Comparison of ENCODE assay signal across 10 mouse cellular contexts in genomic region chr1:51747494-51747893, GRCm38 (mm10).
DNase-seq lines count a peak whose midpoint lies in the region; ATAC-seq and TF ChIP-seq lines count a peak whose summit lies in the region.
"Had no signal": no experiment of that assay in that cellular context is flagged by ENCODE, and none has a peak within 500 bp of the region (broad histone marks: within the 10 kb centered on the region; RNA-seq: fewer than 3 reads in every experiment).

No protein-coding gene starts in this region.

- in situ Hi-C loops in ES-E14 (cut with MboI; ENCODE audit: low sequenced_read_pairs in 2 of 2, unreplicated experiment in 2 of 2): no loop called here

- no peak overlapping the region for H3K4me2 ChIP-seq in hindbrain, embryonic 13.5 days
- no peak overlapping the region for H3K4me2 ChIP-seq in embryonic facial prominence, embryonic 11.5 days (ENCODE audit: low read depth, low read length)

- peak overlapping the region; percentile 45; the same call in 1 of the 2 replicates for H3K27ac ChIP-seq in hindbrain, embryonic 10.5 days
- no peak overlapping the region for H3K27ac ChIP-seq in hindbrain, embryonic 13.5 days
- no peak overlapping the region; the same call in 1 of the 2 replicates for H3K27ac ChIP-seq in ES-E14 (ENCODE audit: insufficient read depth, low read depth, low read length, poor library complexity, severe bottlenecking)
- H3K27ac ChIP-seq in embryonic facial prominence, embryonic 11.5 days (replicated peaks; ENCODE audit: low read depth, low read length): no peak overlapping the region
- H3K27ac ChIP-seq: left cerebral cortex, adult 2 months had no signal

- H3K36me3 ChIP-seq in hindbrain, embryonic 10.5 days: peaks cover 38% of the 10 kb centered on the region
- H3K36me3 ChIP-seq in hindbrain, embryonic 13.5 days: peaks cover 16% of the 10 kb centered on the region
- H3K36me3 ChIP-seq in ES-E14 (ENCODE audit: control insufficient read depth, insufficient read depth, low read length, poor library complexity, severe bottlenecking): peaks cover 6% of the 10 kb centered on the region; the same call in 1 of the 2 replicates
- no peaks in the 10 kb centered on the region for H3K36me3 ChIP-seq in embryonic facial prominence, embryonic 11.5 days (replicated peaks; ENCODE audit: control insufficient read depth, insufficient read depth, low read depth, low read length)
- H3K36me3 ChIP-seq: G1E had no signal

- whole genome bisulfite sequencing in hindbrain, embryonic 10.5 days: 31% methylated on average over 12 of the region's 12 CpGs
- WGBS in hindbrain, embryonic 13.5 days: 27% methylated on average over 12 of the region's 12 CpGs
- 35% methylated on average over 12 of the region's 12 CpGs for WGBS in embryonic facial prominence, embryonic 11.5 days

- H3K4me1 ChIP-seq in hindbrain, embryonic 10.5 days (replicated peaks): peaks cover 18% of the 10 kb centered on the region
- H3K4me1 ChIP-seq in hindbrain, embryonic 13.5 days (replicated peaks): peaks cover 11% of the 10 kb centered on the region
- H3K4me1 ChIP-seq in ES-E14 (ENCODE audit: control insufficient read depth in 2 of 2, insufficient read depth in 2 of 2, low read length in 2 of 2, poor library complexity in 1 of 2): peaks cover 14 to 16% of the 10 kb centered on the region in 2 experiments
- H3K4me1 ChIP-seq in embryonic facial prominence, embryonic 11.5 days (ENCODE audit: control insufficient read depth, insufficient read depth, low read length): no peaks in the 10 kb centered on the region

- H3K9me3 ChIP-seq in hindbrain, embryonic 10.5 days: no peaks in the 10 kb centered on the region
- H3K9me3 ChIP-seq in hindbrain, embryonic 13.5 days: no peaks in the 10 kb centered on the region
- no peaks in the 10 kb centered on the region for H3K9me3 ChIP-seq in ES-E14 (ENCODE audit: control insufficient read depth, insufficient read depth, low read depth, low read length)
- H3K9me3 ChIP-seq in embryonic facial prominence, embryonic 11.5 days (replicated peaks; ENCODE audit: control insufficient read depth, low read length): no peaks in the 10 kb centered on the region
- H3K9me3 ChIP-seq: G1E had no signal

- intact Hi-C loops in heart, postnatal 10 days (cut with DNase I): no loop called here

- peak; percentile 28 for DNase-seq in hindbrain, embryonic 10.5 days (ENCODE audit: low spot score)
- peak; percentile 56 for DNase-seq in ES-E14 (ENCODE audit: low read depth, low spot score)
- peak; percentile 13 for DNase-seq in embryonic facial prominence, embryonic 11.5 days (ENCODE audit: low spot score)
- peak; percentile 60 to 62 for DNase-seq in heart, postnatal 10 days
- peak; percentile 69 for DNase-seq in lung, postnatal 36 days
- no peak for DNase-seq in layer of hippocampus, adult 9-10 months (ENCODE audit: low spot score)
- DNase-seq in urinary bladder, postnatal 10 days (ENCODE audit: low spot score): no peak

- no peak for ATAC-seq in hindbrain, embryonic 13.5 days (ENCODE audit: low FRiP score)
- no peak for ATAC-seq in embryonic facial prominence, embryonic 11.5 days (replicated peaks; ENCODE audit: insufficient number of reproducible peaks, low FRiP score, low TSS enrichment, low read depth)

- no peak overlapping the region for H3K9ac ChIP-seq in hindbrain, embryonic 13.5 days
- H3K9ac ChIP-seq in ES-E14 (ENCODE audit: insufficient read depth, low read depth, low read length, poor library complexity, severe bottlenecking): peak overlapping the region; percentile 71; the same call in 1 of the 2 replicates
- no peak overlapping the region for H3K9ac ChIP-seq in embryonic facial prominence, embryonic 11.5 days (replicated peaks; ENCODE audit: low read length)

- no peaks in the 10 kb centered on the region for H3K27me3 ChIP-seq in hindbrain, embryonic 10.5 days (ENCODE audit: insufficient read depth, poor library complexity, severe bottlenecking)
- H3K27me3 ChIP-seq in hindbrain, embryonic 13.5 days: no peaks in the 10 kb centered on the region
- H3K27me3 ChIP-seq in embryonic facial prominence, embryonic 11.5 days (ENCODE audit: control insufficient read depth, insufficient read depth, low read length): no peaks in the 10 kb centered on the region

- no peak overlapping the region for H3K4me3 ChIP-seq in hindbrain, embryonic 10.5 days
- no peak overlapping the region for H3K4me3 ChIP-seq in hindbrain, embryonic 13.5 days
- H3K4me3 ChIP-seq in ES-E14 (ENCODE audit: insufficient read depth in 1 of 2, low read depth in 1 of 2, low read length in 2 of 2, poor library complexity in 1 of 2, severe bottlenecking in 1 of 2): peak overlapping the region; percentile 17 to 65; a peak in 2 of 4 replicates
- no peak overlapping the region for H3K4me3 ChIP-seq in embryonic facial prominence, embryonic 11.5 days (ENCODE audit: low read depth, low read length)
- H3K4me3 ChIP-seq: left cerebral cortex, adult 2 months had no signal

TF ChIP-seq in ES-E14, 5 proteins besides CTCF, POLR2A, EP300 and RAD21:
- no peak for TF ChIP-seq ZC3H11A (IDR thresholded peaks at IDR 0.05; ENCODE audit: borderline replicate concordance, low read depth, low read length)
- TF ChIP-seq ZNF384 (IDR thresholded peaks at IDR 0.05; ENCODE audit: low read depth, low read length): 0 out of 2 replicates have a peak, but pooled peaks have one; percentile 2
- TF ChIP-seq HCFC1 (IDR thresholded peaks at IDR 0.05; ENCODE audit: borderline replicate concordance, insufficient read depth, low read length): no peak
- peak; percentile 91 for TF ChIP-seq MAFK (IDR thresholded peaks at IDR 0.05; ENCODE audit: insufficient read depth, low read depth, low read length)
- no peak for TF ChIP-seq CHD2 (IDR thresholded peaks at IDR 0.05; ENCODE audit: low read depth, low read length)

Comparison
In these comparisons a context has a peak if more than half of its experiments do, and no peak if none do; other contexts are left out.
1. DNase-seq: peak in hindbrain, embryonic 10.5 days (single experiment), ES-E14 (single experiment), embryonic facial prominence, embryonic 11.5 days (single experiment), heart, postnatal 10 days (2 of 2) and lung, postnatal 36 days (single experiment); none in layer of hippocampus, adult 9-10 months (single experiment) and urinary bladder, postnatal 10 days (single experiment).
2. H3K4me3 ChIP-seq: peak in ES-E14 (2 of 2); none in hindbrain, embryonic 10.5 days (single experiment), hindbrain, embryonic 13.5 days (single experiment) and embryonic facial prominence, embryonic 11.5 days (single experiment).